Mouse (Mus musculus): ENCODE results near the gene Rnf180. TPM values are rescaled to one million over a fixed set of nuclear protein-coding genes. Genes with fewer than 3 reads are reported as not detected.

Gene Rnf180
- total RNA-seq (2017), result 7.3 and 8.0 TPM in 2 replicates

- ATAC-seq (replicated peaks; ENCODE audit: low read depth, poor library complexity, severe bottlenecking), result no peak
Observed at GRCm38 (mm10) chr13:105294715-105295114, at the start of gene Rnf180. Gene Rnf180 (minus strand): TSS chr13:105294815.

GRCm38 (mm10) chr13:105331199-105331968, 36.8 kb upstream of the Rnf180 start:
- ATAC-seq (replicated peaks; ENCODE audit: low read depth, poor library complexity, severe bottlenecking), result no peak

GRCm38 (mm10) chr13:105326946-105327345, 32.3 kb upstream of the Rnf180 start:
- peak; percentile 56 for ATAC-seq (replicated peaks; ENCODE audit: low read depth, poor library complexity, severe bottlenecking)

- ATAC-seq (replicated peaks; ENCODE audit: low read depth, poor library complexity, severe bottlenecking), result no peak
Observed at GRCm38 (mm10) chr13:105316926-105317325, 22.3 kb upstream of the Rnf180 start.

GRCm38 (mm10) chr13:105316009-105316408, 21.4 kb upstream of the Rnf180 start:
- 0 out of 2 replicates have a peak, but pooled peaks have one; percentile 36 for ATAC-seq (replicated peaks; ENCODE audit: low read depth, poor library complexity, severe bottlenecking)

- no peak for ATAC-seq (replicated peaks; ENCODE audit: low read depth, poor library complexity, severe bottlenecking)
Observed at GRCm38 (mm10) chr13:105312763-105313162, 18.1 kb upstream of the Rnf180 start.

- peak; percentile 99 for ATAC-seq (replicated peaks; ENCODE audit: low read depth, poor library complexity, severe bottlenecking)
Observed at GRCm38 (mm10) chr13:105310562-105310961, 15.9 kb upstream of the Rnf180 start.

- no peak for ATAC-seq (replicated peaks; ENCODE audit: low read depth, poor library complexity, severe bottlenecking)
Observed at GRCm38 (mm10) chr13:105305513-105305912, 10.9 kb upstream of the Rnf180 start.

GRCm38 (mm10) chr13:105304054-105304453, 9.4 kb upstream of the Rnf180 start:
- ATAC-seq (replicated peaks; ENCODE audit: low read depth, poor library complexity, severe bottlenecking), result no peak

GRCm38 (mm10) chr13:105300009-105300346, 5.4 kb upstream of the Rnf180 start:
- ATAC-seq (replicated peaks; ENCODE audit: low read depth, poor library complexity, severe bottlenecking), result peak; percentile 98

- peak; percentile 54; the same call in 1 of the 2 replicates for ATAC-seq (replicated peaks; ENCODE audit: low read depth, poor library complexity, severe bottlenecking)
Observed at GRCm38 (mm10) chr13:105299162-105300008, 4.8 kb upstream of the Rnf180 start.

GRCm38 (mm10) chr13:105293781-105294667, 591 bp downstream of the Rnf180 start:
- ATAC-seq (replicated peaks; ENCODE audit: low read depth, poor library complexity, severe bottlenecking), result peak; percentile 43

- peak; percentile 64 for ATAC-seq (replicated peaks; ENCODE audit: low read depth, poor library complexity, severe bottlenecking)
Observed at GRCm38 (mm10) chr13:105291816-105292215, 2.8 kb downstream of the Rnf180 start.

GRCm38 (mm10) chr13:105290594-105290993, 4.0 kb downstream of the Rnf180 start:
- no peak for ATAC-seq (replicated peaks; ENCODE audit: low read depth, poor library complexity, severe bottlenecking)

- ATAC-seq (replicated peaks; ENCODE audit: low read depth, poor library complexity, severe bottlenecking), result no peak
Observed at GRCm38 (mm10) chr13:105290021-105290420, 4.6 kb downstream of the Rnf180 start.

GRCm38 (mm10) chr13:105279397-105280018, 15.1 kb downstream of the Rnf180 start:
- ATAC-seq (replicated peaks; ENCODE audit: low read depth, poor library complexity, severe bottlenecking), result peak; percentile 97

GRCm38 (mm10) chr13:105270394-105271094, 24.1 kb downstream of the Rnf180 start:
- ATAC-seq (replicated peaks; ENCODE audit: low read depth, poor library complexity, severe bottlenecking), result no peak

- ATAC-seq (replicated peaks; ENCODE audit: low read depth, poor library complexity, severe bottlenecking), result peak; percentile 46
Observed at GRCm38 (mm10) chr13:105267464-105267863, 27.2 kb downstream of the Rnf180 start.

GRCm38 (mm10) chr13:105266746-105267145, 27.9 kb downstream of the Rnf180 start:
- ATAC-seq (replicated peaks; ENCODE audit: low read depth, poor library complexity, severe bottlenecking), result peak; percentile 99

Data from common myeloid progenitor, adult 5-6 weeks (primary cell).